Mouse (Mus musculus) midbrain, embryonic 11.5 days (tissue): ENCODE measurements around the gene Fmnl1. TPM values are rescaled to one million over a fixed set of nuclear protein-coding genes. Genes with fewer than 3 reads are reported as not detected.

Source experiments
- ATAC-seq: fragments of 200-750 bp; cut with Nextera tagmentation; 2 replicates; pipeline ENCODE4 v1.8.0; 2017; ENCODE audit warnings: moderate TSS enrichment, moderate library complexity; ENCODE audit not compliant: low FRiP score
- DNase-seq: peaks from one replicate; pipeline ENCODE4 v3.0.0; 2015; ENCODE audit warnings: low spot score; ENCODE audit errors: missing footprints
- H3K27ac ChIP-seq: fragments of 300-500 bp; sonication (generic); 2 replicates; pipeline ENCODE4 v1.5.1; 2014; ENCODE audit warnings: low read depth, low read length
- H3K27me3 ChIP-seq: fragments of 300-500 bp; sonication (generic); 2 replicates; pipeline ENCODE4 v1.6.1; 2014; ENCODE audit warnings: mild to moderate bottlenecking, low read length, moderate library complexity, mixed read lengths; ENCODE audit not compliant: control insufficient read depth, insufficient read depth
- H3K36me3 ChIP-seq: fragments of 300-500 bp; sonication (generic); 2 replicates; pipeline ENCODE4 v1.6.1; 2014; ENCODE audit warnings: mild to moderate bottlenecking, low read length, moderate library complexity, mixed read lengths; ENCODE audit not compliant: control insufficient read depth, insufficient read depth
- H3K4me1 ChIP-seq: fragments of 300-500 bp; sonication (generic); 2 replicates; pipeline ENCODE4 v1.6.1; 2014; ENCODE audit warnings: low read length; ENCODE audit not compliant: control insufficient read depth, insufficient read depth
- H3K4me2 ChIP-seq: fragments of 300-500 bp; sonication (generic); 2 replicates; pipeline ENCODE4 v1.6.1; 2014; ENCODE audit warnings: mild to moderate bottlenecking, moderate library complexity
- H3K4me3 ChIP-seq: fragments of 300-500 bp; sonication (generic); 2 replicates; pipeline ENCODE4 v1.5.1; 2014; ENCODE audit warnings: low read depth, low read length
- H3K9ac ChIP-seq: fragments of 300-500 bp; sonication (generic); 2 replicates; pipeline ENCODE4 v1.6.1; 2014; ENCODE audit warnings: low read length
- H3K9me3 ChIP-seq: fragments of 300-500 bp; sonication (generic); 2 replicates; pipeline ENCODE4 v1.6.1; 2016; ENCODE audit warnings: low read length; ENCODE audit not compliant: control insufficient read depth
- WGBS: fragments of 180-500 bp; shearing (Covaris S2); extraction: QIAGEN DNeasy Blood & Tissue Kit; methylation state at CpG from one replicate; pipeline ENCODE4 v1.1.7; 2014; 5-methylcytosine and 5-hydroxymethylcytosine counted together
- polyA plus RNA-seq: library from polyadenylated mRNA; unstranded; fragments of >200 nt; fragmentation: Nextera tagmentation; extraction: Ambion mirVana; gene quantifications from 2 replicates; pipeline ENCODE4 v1.2.1, GENCODE M21; 2014

Gene Fmnl1
- polyA plus RNA-seq, 1 experiment from 2014 or later, result 0.87 TPM

- WGBS, result 92% methylated on average over 6 of the region's 6 CpGs
- Histone ChIP-seq H3K9ac (no peak overlapping the region), H3K27ac (no peak overlapping the region), H3K4me2 (no peak overlapping the region), H3K36me3 (no peaks in the 10 kb centered on the region), H3K4me1 (no peaks in the 10 kb centered on the region), H3K27me3 (no peaks in the 10 kb centered on the region), H3K9me3 (no peaks in the 10 kb centered on the region), H3K4me3 (no peak overlapping the region)
- ATAC-seq (no peak), DNase-seq (no peak)
Observed at GRCm38 (mm10) chr11:103206203-103206602, 35.3 kb downstream of the Fmnl1 start.

- WGBS, result 85% methylated on average over 3 of the region's 3 CpGs
- Histone ChIP-seq H3K36me3 (no peaks in the 10 kb centered on the region), H3K27me3 (no peaks in the 10 kb centered on the region), H3K9ac (no peak within 1 kb of the TSS), H3K4me1 (no peaks in the 10 kb centered on the region), H3K4me3 (no peak within 1 kb of the TSS), H3K9me3 (no peaks in the 10 kb centered on the region), H3K27ac (no peak within 1 kb of the TSS), H3K4me2 (no peak within 1 kb of the TSS)
- DNase-seq, result no peak
- ATAC-seq, result no peak
Observed at GRCm38 (mm10) chr11:103208458-103208857, 37.6 kb downstream of the Fmnl1 start, which contains the start of gene 1700023F06Rik. Gene 1700023F06Rik, minus strand, starts transcription at chr11:103208558.

- Histone ChIP-seq H3K36me3 (no peaks in the 10 kb centered on the region), H3K4me3 (no peak overlapping the region), H3K27me3 (no peaks in the 10 kb centered on the region), H3K4me2 (no peak overlapping the region), H3K9ac (no peak overlapping the region), H3K27ac (no peak overlapping the region), H3K9me3 (no peaks in the 10 kb centered on the region), H3K4me1 (no peaks in the 10 kb centered on the region)
- 75% methylated on average over 8 of the region's 8 CpGs for whole genome bisulfite sequencing
- no peak for ATAC-seq
- no peak for DNase-seq
Observed at GRCm38 (mm10) chr11:103210291-103210690, 39.4 kb downstream of the Fmnl1 start.

- no peak for ATAC-seq
- H3K9ac ChIP-seq, result no peak overlapping the region
- no peak overlapping the region for H3K4me2 ChIP-seq
- H3K36me3 ChIP-seq, result no peaks in the 10 kb centered on the region
- H3K4me3 ChIP-seq, result no peak overlapping the region
- no peak for DNase-seq
- no peaks in the 10 kb centered on the region for H3K27me3 ChIP-seq
- H3K4me1 ChIP-seq, result peaks cover 7% of the 10 kb centered on the region
- H3K9me3 ChIP-seq, result no peaks in the 10 kb centered on the region
- H3K27ac ChIP-seq, result no peak overlapping the region
- WGBS, result 86% methylated on average over 5 of the region's 5 CpGs
Observed at GRCm38 (mm10) chr11:103213712-103214111, 42.8 kb downstream of the Fmnl1 start.

- Histone ChIP-seq H3K9ac (no peak overlapping the region), H3K27ac (no peak overlapping the region), H3K4me3 (no peak overlapping the region), H3K9me3 (no peaks in the 10 kb centered on the region), H3K36me3 (no peaks in the 10 kb centered on the region), H3K4me1 (peaks cover 7% of the 10 kb centered on the region), H3K4me2 (no peak overlapping the region), H3K27me3 (no peaks in the 10 kb centered on the region)
- 95% methylated on average over 1 of the region's 1 CpGs for WGBS
- DNase-seq (no peak), ATAC-seq (no peak)
Observed at GRCm38 (mm10) chr11:103215355-103215754, 44.4 kb downstream of the Fmnl1 start.

- H3K4me3 ChIP-seq, result peak within 1 kb of the TSS; percentile 42
- no peaks in the 10 kb centered on the region for H3K27me3 ChIP-seq
- H3K9me3 ChIP-seq, result no peaks in the 10 kb centered on the region
- H3K9ac ChIP-seq, result peak within 1 kb of the TSS; percentile 66
- WGBS, result under 1% methylated on average over 45 of the region's 45 CpGs
- peak within 1 kb of the TSS; percentile 70 for H3K4me2 ChIP-seq
- DNase-seq (peak; percentile 92), ATAC-seq (peak; percentile 82)
- H3K36me3 ChIP-seq, result peaks cover 10% of the 10 kb centered on the region; the same call in 1 of the 2 replicates
- no peak within 1 kb of the TSS for H3K27ac ChIP-seq
- peaks cover 7% of the 10 kb centered on the region for H3K4me1 ChIP-seq
Observed at GRCm38 (mm10) chr11:103217790-103218516, 47.0 kb downstream of the Fmnl1 start, which contains the start of gene Spata32. Gene Spata32, minus strand, starts transcription at chr11:103218432.

GRCm38 (mm10) chr11:103218517-103218901 lies 47.6 kb downstream of the Fmnl1 start:
- H3K4me1 ChIP-seq, result peaks cover 7% of the 10 kb centered on the region
- 29% methylated on average over 6 of the region's 6 CpGs for whole genome bisulfite sequencing
- peak overlapping the region; percentile 42 for H3K4me3 ChIP-seq
- H3K9ac ChIP-seq, result peak overlapping the region; percentile 66
- no peak for DNase-seq
- peak overlapping the region; percentile 70 for H3K4me2 ChIP-seq
- H3K36me3 ChIP-seq, result peaks cover 12% of the 10 kb centered on the region; the same call in 1 of the 2 replicates
- no peaks in the 10 kb centered on the region for H3K9me3 ChIP-seq
- no peak overlapping the region for H3K27ac ChIP-seq
- no peak for ATAC-seq
- no peaks in the 10 kb centered on the region for H3K27me3 ChIP-seq

GRCm38 (mm10) chr11:103219259-103219658 lies 48.4 kb downstream of the Fmnl1 start:
- H3K9me3 ChIP-seq, result no peaks in the 10 kb centered on the region
- H3K36me3 ChIP-seq, result peaks cover 13% of the 10 kb centered on the region; the same call in 1 of the 2 replicates
- H3K9ac ChIP-seq, result no peak overlapping the region
- WGBS, result 82% methylated on average over 5 of the region's 5 CpGs
- H3K4me2 ChIP-seq, result no peak overlapping the region
- H3K27me3 ChIP-seq, result no peaks in the 10 kb centered on the region
- no peak overlapping the region for H3K4me3 ChIP-seq
- H3K4me1 ChIP-seq, result peaks cover 7% of the 10 kb centered on the region
- DNase-seq (no peak), ATAC-seq (no peak)
- H3K27ac ChIP-seq, result no peak overlapping the region

GRCm38 (mm10) chr11:103219995-103220394 lies 49.1 kb downstream of the Fmnl1 start:
- Histone ChIP-seq H3K9ac (no peak overlapping the region), H3K36me3 (peaks cover 16% of the 10 kb centered on the region), H3K4me1 (peaks cover 7% of the 10 kb centered on the region), H3K4me3 (no peak overlapping the region), H3K9me3 (no peaks in the 10 kb centered on the region), H3K27ac (no peak overlapping the region), H3K27me3 (no peaks in the 10 kb centered on the region), H3K4me2 (no peak overlapping the region)
- ATAC-seq (no peak), DNase-seq (no peak)
- 91% methylated on average over 4 of the region's 4 CpGs for WGBS
